Mouse (Mus musculus) kidney, adult 9 months (tissue): ENCODE results near the gene Elp4.

Source experiments
- DNase-seq: peaks from one replicate; pipeline ENCODE4 v3.0.0; 2022

Elp4 gene

GRCm38 (mm10) chr2:105710511-105710910, 193.9 kb downstream of the Elp4 start:
- DNase-seq: no peak

- no peak for DNase-seq
Observed at GRCm38 (mm10) chr2:105709126-105709525, 195.2 kb downstream of the Elp4 start.

GRCm38 (mm10) chr2:105705320-105705719, 199.0 kb downstream of the Elp4 start:
- no peak for DNase-seq

GRCm38 (mm10) chr2:105702586-105702985, 201.8 kb downstream of the Elp4 start:
- no peak for DNase-seq

GRCm38 (mm10) chr2:105701781-105702180, 202.6 kb downstream of the Elp4 start:
- no peak for DNase-seq

GRCm38 (mm10) chr2:105698631-105699030, 205.7 kb downstream of the Elp4 start:
- DNase-seq: no peak

- no peak for DNase-seq
Observed at GRCm38 (mm10) chr2:105697741-105698140, 206.6 kb downstream of the Elp4 start.

- DNase-seq: no peak
Observed at GRCm38 (mm10) chr2:105691296-105691695, 213.1 kb downstream of the Elp4 start.

- DNase-seq: no peak
Observed at GRCm38 (mm10) chr2:105689771-105690639, 214.4 kb downstream of the Elp4 start.

GRCm38 (mm10) chr2:105689304-105689770, 215.0 kb downstream of the Elp4 start:
- DNase-seq: no peak

GRCm38 (mm10) chr2:105688436-105689303, 215.7 kb downstream of the Elp4 start:
- DNase-seq: no peak

- DNase-seq: no peak
Observed at GRCm38 (mm10) chr2:105688011-105688410, 216.4 kb downstream of the Elp4 start.

- DNase-seq: no peak
Observed at GRCm38 (mm10) chr2:105687317-105687991, 216.9 kb downstream of the Elp4 start.

GRCm38 (mm10) chr2:105686363-105687316, 217.7 kb downstream of the Elp4 start:
- DNase-seq: no peak

GRCm38 (mm10) chr2:105685651-105686050, 218.7 kb downstream of the Elp4 start:
- no peak for DNase-seq

GRCm38 (mm10) chr2:105684991-105685650, 219.2 kb downstream of the Elp4 start:
- no peak for DNase-seq

- DNase-seq: no peak
Observed at GRCm38 (mm10) chr2:105683771-105684410, 220.5 kb downstream of the Elp4 start.

GRCm38 (mm10) chr2:105682634-105683351, 221.6 kb downstream of the Elp4 start:
- DNase-seq: no peak

GRCm38 (mm10) chr2:105682011-105682501, 222.3 kb downstream of the Elp4 start:
- DNase-seq: no peak
